Mouse (Mus musculus) T-cell, adult 66 days (primary cell): ENCODE data around the gene Mccc2. TPM values are rescaled to one million over a fixed set of nuclear protein-coding genes. Genes with fewer than 3 reads are reported as not detected.

ENCODE experiments used
- total RNA-seq, 2 experiments: library from RNA; stranded (reverse); gene quantifications; 3 replicates in 1 of 2; 4 replicates in 1 of 2; pipeline ENCODE4 v1.2.4; 2023

The Mccc2 gene
- total RNA-seq = 10 to 100 TPM; 11.0 to 16.2 TPM

GRCm38 (mm10) chr13:100014906-100015895, at the start of gene Mccc2:
Gene Mccc2, minus strand, starts transcription at chr13:100015639.

GRCm38 (mm10) chr13:99900965-99901364, 114.5 kb downstream of the Mccc2 start, which contains the start of gene Cartpt:
Gene Cartpt, minus strand, starts transcription at chr13:99901091.

Other genes with a start within 250 kb of the Mccc2 start
- not detected for gene Cartpt, start 114.5 kb downstream of the Mccc2 start, total RNA-seq
- 10 to 100 TPM; 82.8 to 88.5 TPM for gene Bdp1, start 88.4 kb upstream of the Mccc2 start, total RNA-seq
- gene Serf1, start 92.4 kb upstream of the Mccc2 start, total RNA-seq = 1 to 10 TPM; 1.6 to 2.7 TPM
- 10 to 100 TPM; 69.1 to 71.9 TPM for gene Smn1, start 109.2 kb upstream of the Mccc2 start, total RNA-seq
- gene Naip2, start 186.5 kb upstream of the Mccc2 start, total RNA-seq = 1 to 10 TPM; 2.4 to 3.4 TPM
- 1 to 10 TPM in 1 of 2 experiments, under 1 TPM in 1; 0.50 to 1.3 TPM for gene Naip5, start 230.7 kb upstream of the Mccc2 start, total RNA-seq